Mouse (Mus musculus): ENCODE measurements around the gene Slc6a16. TPM values are rescaled to one million over a fixed set of nuclear protein-coding genes. Genes with fewer than 3 reads are reported as not detected.

Gene Slc6a16
- polyA plus RNA-seq, 1 experiment from 2014 or later: not detected

- H3K36me3 ChIP-seq (replicated peaks; ENCODE audit: control insufficient read depth, insufficient read depth, low read depth, low read length): no peaks in the 10 kb centered on the region
- H3K27ac ChIP-seq (replicated peaks; ENCODE audit: low read depth, low read length): no peak overlapping the region
- ATAC-seq (replicated peaks; ENCODE audit: insufficient number of reproducible peaks, low FRiP score, low TSS enrichment, low read depth) (no peak), DNase-seq (ENCODE audit: low spot score) (no peak)
- no peak overlapping the region for H3K4me3 ChIP-seq (ENCODE audit: low read depth, low read length)
- 77% methylated on average over 4 of the region's 4 CpGs for WGBS
- no peaks in the 10 kb centered on the region for H3K9me3 ChIP-seq (replicated peaks; ENCODE audit: control insufficient read depth, low read length)
- no peak overlapping the region for H3K9ac ChIP-seq (replicated peaks; ENCODE audit: low read length)
- H3K4me1 ChIP-seq (ENCODE audit: control insufficient read depth, insufficient read depth, low read length): peaks cover 3% of the 10 kb centered on the region
- H3K27me3 ChIP-seq (ENCODE audit: control insufficient read depth, insufficient read depth, low read length): no peaks in the 10 kb centered on the region
- H3K4me2 ChIP-seq (ENCODE audit: low read depth, low read length): no peak overlapping the region
Observed at GRCm38 (mm10) chr7:45196176-45196535, 44.7 kb upstream of the Slc6a16 start.

- no peak overlapping the region for H3K27ac ChIP-seq (replicated peaks; ENCODE audit: low read depth, low read length)
- no peaks in the 10 kb centered on the region for H3K36me3 ChIP-seq (replicated peaks; ENCODE audit: control insufficient read depth, insufficient read depth, low read depth, low read length)
- WGBS: 70% methylated on average over 4 of the region's 5 CpGs
- no peak overlapping the region for H3K4me3 ChIP-seq (ENCODE audit: low read depth, low read length)
- ATAC-seq (replicated peaks; ENCODE audit: insufficient number of reproducible peaks, low FRiP score, low TSS enrichment, low read depth): no peak
- no peaks in the 10 kb centered on the region for H3K9me3 ChIP-seq (replicated peaks; ENCODE audit: control insufficient read depth, low read length)
- DNase-seq (ENCODE audit: low spot score): no peak
- H3K27me3 ChIP-seq (ENCODE audit: control insufficient read depth, insufficient read depth, low read length): no peaks in the 10 kb centered on the region
- no peak overlapping the region for H3K4me2 ChIP-seq (ENCODE audit: low read depth, low read length)
- H3K4me1 ChIP-seq (ENCODE audit: control insufficient read depth, insufficient read depth, low read length): no peaks in the 10 kb centered on the region; the same call in 1 of the 2 replicates
- H3K9ac ChIP-seq (replicated peaks; ENCODE audit: low read length): no peak overlapping the region
Observed at GRCm38 (mm10) chr7:45196994-45197393, 43.9 kb upstream of the Slc6a16 start.

GRCm38 (mm10) chr7:45198435-45198834, 42.5 kb upstream of the Slc6a16 start:
- Histone ChIP-seq H3K27ac (replicated peaks; ENCODE audit: low read depth, low read length) (no peak overlapping the region), H3K9me3 (replicated peaks; ENCODE audit: control insufficient read depth, low read length) (no peaks in the 10 kb centered on the region), H3K4me2 (ENCODE audit: low read depth, low read length) (no peak overlapping the region), H3K27me3 (ENCODE audit: control insufficient read depth, insufficient read depth, low read length) (no peaks in the 10 kb centered on the region), H3K4me1 (ENCODE audit: control insufficient read depth, insufficient read depth, low read length) (no peaks in the 10 kb centered on the region), H3K4me3 (ENCODE audit: low read depth, low read length) (no peak overlapping the region), H3K9ac (replicated peaks; ENCODE audit: low read length) (no peak overlapping the region), H3K36me3 (replicated peaks; ENCODE audit: control insufficient read depth, insufficient read depth, low read depth, low read length) (no peaks in the 10 kb centered on the region)
- 12% methylated on average over 5 of the region's 5 CpGs for WGBS
- DNase-seq (ENCODE audit: low spot score) (peak; percentile 80), ATAC-seq (replicated peaks; ENCODE audit: insufficient number of reproducible peaks, low FRiP score, low TSS enrichment, low read depth) (no peak)

GRCm38 (mm10) chr7:45198961-45199360, 41.9 kb upstream of the Slc6a16 start:
- H3K9ac ChIP-seq (replicated peaks; ENCODE audit: low read length): no peak overlapping the region
- WGBS: 84% methylated on average over 11 of the region's 11 CpGs
- no peak overlapping the region for H3K27ac ChIP-seq (replicated peaks; ENCODE audit: low read depth, low read length)
- H3K36me3 ChIP-seq (replicated peaks; ENCODE audit: control insufficient read depth, insufficient read depth, low read depth, low read length): no peaks in the 10 kb centered on the region
- no peaks in the 10 kb centered on the region for H3K27me3 ChIP-seq (ENCODE audit: control insufficient read depth, insufficient read depth, low read length)
- H3K4me1 ChIP-seq (ENCODE audit: control insufficient read depth, insufficient read depth, low read length): no peaks in the 10 kb centered on the region
- no peak for DNase-seq (ENCODE audit: low spot score)
- H3K9me3 ChIP-seq (replicated peaks; ENCODE audit: control insufficient read depth, low read length): no peaks in the 10 kb centered on the region
- no peak for ATAC-seq (replicated peaks; ENCODE audit: insufficient number of reproducible peaks, low FRiP score, low TSS enrichment, low read depth)
- no peak overlapping the region for H3K4me3 ChIP-seq (ENCODE audit: low read depth, low read length)
- no peak overlapping the region for H3K4me2 ChIP-seq (ENCODE audit: low read depth, low read length)

GRCm38 (mm10) chr7:45202654-45203053, 38.2 kb upstream of the Slc6a16 start:
- no peaks in the 10 kb centered on the region for H3K9me3 ChIP-seq (replicated peaks; ENCODE audit: control insufficient read depth, low read length)
- no peak for DNase-seq (ENCODE audit: low spot score)
- H3K4me2 ChIP-seq (ENCODE audit: low read depth, low read length): no peak overlapping the region
- 54% methylated on average over 10 of the region's 10 CpGs for WGBS
- H3K36me3 ChIP-seq (replicated peaks; ENCODE audit: control insufficient read depth, insufficient read depth, low read depth, low read length): no peaks in the 10 kb centered on the region
- H3K27ac ChIP-seq (replicated peaks; ENCODE audit: low read depth, low read length): no peak overlapping the region
- no peaks in the 10 kb centered on the region for H3K27me3 ChIP-seq (ENCODE audit: control insufficient read depth, insufficient read depth, low read length)
- ATAC-seq (replicated peaks; ENCODE audit: insufficient number of reproducible peaks, low FRiP score, low TSS enrichment, low read depth): no peak
- no peak overlapping the region for H3K9ac ChIP-seq (replicated peaks; ENCODE audit: low read length)
- no peak overlapping the region for H3K4me3 ChIP-seq (ENCODE audit: low read depth, low read length)
- no peaks in the 10 kb centered on the region for H3K4me1 ChIP-seq (ENCODE audit: control insufficient read depth, insufficient read depth, low read length)

GRCm38 (mm10) chr7:45204380-45205143, 36.3 kb upstream of the Slc6a16 start, which contains the start of gene Ccdc155:
TSS of gene Ccdc155 (minus strand) at chr7:45204892.
- peak within 1 kb of the TSS; percentile 43 for H3K4me2 ChIP-seq (ENCODE audit: low read depth, low read length)
- no peaks in the 10 kb centered on the region for H3K9me3 ChIP-seq (replicated peaks; ENCODE audit: control insufficient read depth, low read length)
- DNase-seq (ENCODE audit: low spot score): peak; percentile 100
- H3K9ac ChIP-seq (replicated peaks; ENCODE audit: low read length): peak within 1 kb of the TSS; percentile 64
- ATAC-seq (replicated peaks; ENCODE audit: insufficient number of reproducible peaks, low FRiP score, low TSS enrichment, low read depth): peak; percentile 95
- no peaks in the 10 kb centered on the region for H3K27me3 ChIP-seq (ENCODE audit: control insufficient read depth, insufficient read depth, low read length)
- H3K36me3 ChIP-seq (replicated peaks; ENCODE audit: control insufficient read depth, insufficient read depth, low read depth, low read length): no peaks in the 10 kb centered on the region
- H3K4me3 ChIP-seq (ENCODE audit: low read depth, low read length): peak within 1 kb of the TSS; percentile 30
- 9% methylated on average over 44 of the region's 44 CpGs for WGBS
- H3K4me1 ChIP-seq (ENCODE audit: control insufficient read depth, insufficient read depth, low read length): no peaks in the 10 kb centered on the region
- H3K27ac ChIP-seq (replicated peaks; ENCODE audit: low read depth, low read length): no peak within 1 kb of the TSS

GRCm38 (mm10) chr7:45208260-45208659, 32.6 kb upstream of the Slc6a16 start:
- no peak for DNase-seq (ENCODE audit: low spot score)
- Histone ChIP-seq H3K27ac (replicated peaks; ENCODE audit: low read depth, low read length) (no peak overlapping the region), H3K9ac (replicated peaks; ENCODE audit: low read length) (no peak overlapping the region), H3K9me3 (replicated peaks; ENCODE audit: control insufficient read depth, low read length) (no peaks in the 10 kb centered on the region), H3K27me3 (ENCODE audit: control insufficient read depth, insufficient read depth, low read length) (peaks cover 15% of the 10 kb centered on the region), H3K4me1 (ENCODE audit: control insufficient read depth, insufficient read depth, low read length) (no peaks in the 10 kb centered on the region), H3K4me2 (ENCODE audit: low read depth, low read length) (no peak overlapping the region), H3K4me3 (ENCODE audit: low read depth, low read length) (no peak overlapping the region), H3K36me3 (replicated peaks; ENCODE audit: control insufficient read depth, insufficient read depth, low read depth, low read length) (no peaks in the 10 kb centered on the region)
- ATAC-seq (replicated peaks; ENCODE audit: insufficient number of reproducible peaks, low FRiP score, low TSS enrichment, low read depth): no peak
- 81% methylated on average over 6 of the region's 6 CpGs for WGBS

GRCm38 (mm10) chr7:45211070-45211469, 29.8 kb upstream of the Slc6a16 start:
- H3K4me1 ChIP-seq (ENCODE audit: control insufficient read depth, insufficient read depth, low read length): no peaks in the 10 kb centered on the region
- no peaks in the 10 kb centered on the region for H3K9me3 ChIP-seq (replicated peaks; ENCODE audit: control insufficient read depth, low read length)
- DNase-seq (ENCODE audit: low spot score) (no peak), ATAC-seq (replicated peaks; ENCODE audit: insufficient number of reproducible peaks, low FRiP score, low TSS enrichment, low read depth) (no peak)
- no peak overlapping the region for H3K9ac ChIP-seq (replicated peaks; ENCODE audit: low read length)
- no peak overlapping the region for H3K4me3 ChIP-seq (ENCODE audit: low read depth, low read length)
- peaks cover 15% of the 10 kb centered on the region for H3K27me3 ChIP-seq (ENCODE audit: control insufficient read depth, insufficient read depth, low read length)
- H3K27ac ChIP-seq (replicated peaks; ENCODE audit: low read depth, low read length): no peak overlapping the region
- H3K36me3 ChIP-seq (replicated peaks; ENCODE audit: control insufficient read depth, insufficient read depth, low read depth, low read length): no peaks in the 10 kb centered on the region
- no peak overlapping the region for H3K4me2 ChIP-seq (ENCODE audit: low read depth, low read length)
- 71% methylated on average over 10 of the region's 10 CpGs for WGBS

All from embryonic facial prominence, embryonic 11.5 days (tissue).